Mouse (Mus musculus) adrenal gland, adult 8-10 months (tissue): Measurements from ENCODE around the gene Gm20388. TPM values are rescaled to one million over a fixed set of nuclear protein-coding genes. Genes with fewer than 3 reads are reported as not detected.
"Not testable (repeated sequence)": the region's sequence is repeated elsewhere in the genome, so short reads cannot be mapped to it uniquely, and the experiment has no call there.

ENCODE experiments used
- DNase-seq: peaks from one replicate; pipeline ENCODE4 v3.0.0; 2022
- total RNA-seq, 4 experiments: library from RNA; stranded (reverse); gene quantifications; 2 replicates each; pipeline ENCODE4 v1.2.4; 2022

The Gm20388 gene
- total RNA-seq, 4 experiments from 2014 or later = 1.7 to 16.9 (median 5.8) TPM

GRCm38 (mm10) chr8:120656322-120657052, 745.8 kb downstream of the Gm20388 start:
- DNase-seq = no peak

GRCm38 (mm10) chr8:120657415-120657814, 746.8 kb downstream of the Gm20388 start:
- DNase-seq = no peak

- DNase-seq = no peak
Measured at GRCm38 (mm10) chr8:120664566-120664965, 753.9 kb downstream of the Gm20388 start.

- DNase-seq = no peak
Measured at GRCm38 (mm10) chr8:120665726-120666455, 755.2 kb downstream of the Gm20388 start.

GRCm38 (mm10) chr8:120666807-120667470, 756.3 kb downstream of the Gm20388 start:
- no peak for DNase-seq

- DNase-seq = peak; percentile 88
Measured at GRCm38 (mm10) chr8:120667561-120668373, 757.1 kb downstream of the Gm20388 start, which contains the start of the genes Gm27021 and Cox4i1. TSS of gene Gm27021 (minus strand) at chr8:120668079. TSS of gene Cox4i1 (plus strand) at chr8:120668222.

- no peak for DNase-seq
Measured at GRCm38 (mm10) chr8:120668374-120668905, 757.8 kb downstream of the Gm20388 start, which contains the start of gene Emc8. TSS of gene Emc8 (minus strand) at chr8:120668573.

GRCm38 (mm10) chr8:120671775-120672174, 761.1 kb downstream of the Gm20388 start:
- no peak for DNase-seq

- no peak for DNase-seq
Measured at GRCm38 (mm10) chr8:120672626-120673229, 762.1 kb downstream of the Gm20388 start.

GRCm38 (mm10) chr8:120673298-120673697, 762.7 kb downstream of the Gm20388 start:
- no peak for DNase-seq

GRCm38 (mm10) chr8:120675718-120676117, 765.1 kb downstream of the Gm20388 start:
- DNase-seq = no peak

GRCm38 (mm10) chr8:120678447-120678846, 767.8 kb downstream of the Gm20388 start:
- DNase-seq = peak; percentile 65

GRCm38 (mm10) chr8:120679629-120680387, 769.2 kb downstream of the Gm20388 start:
- DNase-seq = no peak

- DNase-seq = not testable (repeated sequence)
Measured at GRCm38 (mm10) chr8:120680405-120680804, 769.8 kb downstream of the Gm20388 start.

GRCm38 (mm10) chr8:120681113-120681512, 770.5 kb downstream of the Gm20388 start:
- no peak for DNase-seq

GRCm38 (mm10) chr8:120683602-120684001, 773.0 kb downstream of the Gm20388 start:
- peak; percentile 69 for DNase-seq

GRCm38 (mm10) chr8:120684082-120684481, 773.4 kb downstream of the Gm20388 start:
- DNase-seq = no peak

GRCm38 (mm10) chr8:120685097-120685496, 774.5 kb downstream of the Gm20388 start:
- peak; percentile 92 for DNase-seq

GRCm38 (mm10) chr8:120685591-120685990, 775.0 kb downstream of the Gm20388 start:
- no peak for DNase-seq

- peak; percentile 55 for DNase-seq
Measured at GRCm38 (mm10) chr8:120686051-120686450, 775.4 kb downstream of the Gm20388 start.

GRCm38 (mm10) chr8:120686576-120686975, 775.9 kb downstream of the Gm20388 start:
- DNase-seq = no peak
